Mouse (Mus musculus) kidney, adult 2 months (tissue): ENCODE measurements around the gene Dock4.

Experiments
- CTCF ChIP-seq: fragments of 200-500 bp; conservative IDR thresholded peaks from 2 replicates; pipeline ENCODE4 v1.5.1; 2011; ENCODE audit warnings: low read depth, mild to moderate bottlenecking, control low read depth, low read length, moderate library complexity, mixed read lengths; ENCODE audit not compliant: insufficient read depth, insufficient read length
- POLR2A ChIP-seq: fragments of 200-500 bp; IDR thresholded peaks from one replicate; pipeline ENCODE4 v1.6.1; 2011; ENCODE audit warnings: low read depth, low read length, control low read depth

DNA sequence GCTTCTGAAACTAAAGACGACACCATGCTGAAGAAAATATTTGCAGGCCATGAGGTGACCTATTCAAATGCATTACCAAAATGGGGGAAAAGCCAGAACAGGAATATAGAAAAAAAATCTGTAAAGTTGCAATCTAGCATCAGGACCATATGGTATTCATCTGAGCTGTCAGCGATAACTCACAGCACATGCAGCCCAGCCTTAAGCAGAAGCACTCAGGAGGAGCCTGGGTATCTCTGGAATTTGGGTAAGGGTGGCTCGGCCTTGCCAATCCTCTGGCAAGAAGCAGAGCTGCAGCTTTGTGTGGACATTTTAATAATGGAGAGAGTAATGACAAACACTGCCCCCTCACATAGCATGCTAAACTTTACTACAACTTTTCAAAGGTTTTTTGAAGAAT is 15.8 kb upstream of the Dock4 start:
- no peak for TF ChIP-seq POLR2A
- no peak for TF ChIP-seq CTCF
